Mouse (Mus musculus) cortical plate, adult 2 months (tissue): Measurements from ENCODE around the gene Gm11096.

Experiments used
- CTCF ChIP-seq: fragments of 200-500 bp; IDR thresholded peaks from 2 replicates; pipeline ENCODE4 v1.5.1; 2011; ENCODE audit warnings: mild to moderate bottlenecking, control low read depth, low read length; ENCODE audit not compliant: insufficient read depth; ENCODE audit errors: extremely low read depth
- POLR2A ChIP-seq: fragments of 200-500 bp; IDR thresholded peaks from 2 replicates; pipeline ENCODE4 v1.6.1; 2011; ENCODE audit warnings: mild to moderate bottlenecking, low read length, control low read depth; ENCODE audit not compliant: insufficient read depth; ENCODE audit errors: extremely low read depth

- TF ChIP-seq CTCF (no peak), POLR2A (no peak)
Measured at GRCm38 (mm10) chr17:81441463-81441862, at the start of gene Gm11096.
